Mouse (Mus musculus): ENCODE results near the gene Phf10. TPM values are rescaled to one million over a fixed set of nuclear protein-coding genes. Genes with fewer than 3 reads are reported as not detected.
"Not testable (repeated sequence)": the region's sequence is repeated elsewhere in the genome, so short reads cannot be mapped to it uniquely, and the experiment has no call there.

Phf10 gene
- polyA plus RNA-seq, 1 experiment from 2014 or later, result 31.3 TPM

DNA sequence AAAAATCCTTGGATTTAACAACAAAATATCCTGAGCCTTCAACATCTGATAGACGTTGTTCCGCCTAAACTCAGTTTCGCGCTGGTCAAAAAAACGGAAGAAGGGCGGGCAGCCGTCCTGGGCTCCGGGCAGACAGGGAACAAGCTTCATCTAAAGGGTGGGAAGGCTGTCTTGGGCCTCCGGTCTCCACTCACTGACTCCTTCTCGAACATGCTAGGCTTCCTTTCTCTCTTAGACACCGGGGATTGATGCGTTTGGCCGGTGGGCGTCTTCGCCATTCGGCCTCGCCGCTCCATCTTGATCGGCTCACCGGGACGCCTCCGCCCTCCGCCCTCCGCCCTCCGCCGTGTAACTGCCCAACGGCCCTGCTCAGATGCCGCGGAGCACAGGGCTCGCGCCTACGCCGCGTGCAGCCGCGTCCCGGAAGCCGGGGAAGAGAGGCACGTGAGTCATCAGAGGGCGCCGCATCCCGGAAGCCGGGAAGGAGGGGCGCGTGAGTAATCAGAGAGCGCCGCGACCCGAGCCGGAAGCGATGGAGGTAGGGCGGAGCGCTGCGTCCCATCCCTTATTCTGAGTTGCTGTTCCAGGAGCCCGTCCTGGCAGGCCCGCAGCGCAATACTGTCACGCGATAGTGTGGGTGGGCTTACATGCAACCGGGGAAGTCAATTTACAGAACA is 17.4 kb upstream of the Phf10 start, which contains the start of the genes 9030025P20Rik and Gm3417:
TSS of gene 9030025P20Rik (plus strand) at position 107 of the 677 bp plus-strand sequence.
TSS of gene Gm3417 (minus strand) at position 429 of the 677 bp plus-strand sequence.
- not testable (repeated sequence) for H3K27ac ChIP-seq (ENCODE audit: low read depth, low read length); H3K27me3 ChIP-seq (ENCODE audit: control insufficient read depth, insufficient read depth, low read length); H3K4me2 ChIP-seq; H3K36me3 ChIP-seq (ENCODE audit: control insufficient read depth, insufficient read depth, low read length); H3K4me1 ChIP-seq (ENCODE audit: control insufficient read depth, insufficient read depth, low read length); DNase-seq (ENCODE audit: low spot score, missing footprints); H3K9ac ChIP-seq (ENCODE audit: low read length); H3K9me3 ChIP-seq (ENCODE audit: control insufficient read depth, low read length); H3K4me3 ChIP-seq (ENCODE audit: low read depth, low read length)
- no CpG with 5 or more reads among the region's 60 CpGs for WGBS
- peak; percentile 97 for ATAC-seq (ENCODE audit: low FRiP score)

DNA sequence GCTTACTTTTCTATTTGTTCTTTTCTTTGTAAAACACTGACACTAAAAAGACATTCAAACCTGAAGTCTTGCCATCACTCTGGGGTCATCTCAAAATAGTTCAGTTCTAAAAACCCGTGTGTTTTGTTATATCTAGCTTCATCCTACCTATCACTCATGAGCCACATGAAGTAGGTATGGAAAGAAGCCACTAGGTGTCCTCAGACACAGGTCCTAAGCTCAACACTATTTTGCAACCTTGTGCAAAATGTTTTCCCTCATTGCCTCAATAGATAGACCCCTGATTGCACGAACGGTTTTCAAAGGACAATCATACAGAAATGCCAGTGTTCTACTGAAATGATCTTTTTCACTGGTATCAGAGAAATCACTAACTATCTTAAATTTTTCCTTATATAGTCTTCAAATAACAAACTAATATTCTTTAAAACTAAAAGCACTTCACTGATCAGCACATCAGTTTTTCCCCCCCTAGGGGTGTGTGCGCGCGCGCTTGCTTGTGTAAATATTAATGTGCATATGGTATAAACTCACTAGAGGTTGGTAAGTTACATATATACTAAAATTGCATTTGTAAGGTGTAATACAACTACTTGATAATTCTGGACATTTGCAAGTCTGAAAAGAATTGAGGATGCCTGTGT is 16.8 kb upstream of the Phf10 start:
- 5% methylated on average over 4 of the region's 7 CpGs for WGBS
- ATAC-seq (ENCODE audit: low FRiP score), result peak; percentile 19; the same call in 1 of the 2 replicates
- H3K4me2 ChIP-seq; H3K9ac ChIP-seq (ENCODE audit: low read length); H3K4me3 ChIP-seq (ENCODE audit: low read depth, low read length); H3K27ac ChIP-seq (ENCODE audit: low read depth, low read length); DNase-seq (ENCODE audit: low spot score, missing footprints); H3K9me3 ChIP-seq (ENCODE audit: control insufficient read depth, low read length); H3K4me1 ChIP-seq (ENCODE audit: control insufficient read depth, insufficient read depth, low read length); H3K36me3 ChIP-seq (ENCODE audit: control insufficient read depth, insufficient read depth, low read length); H3K27me3 ChIP-seq (ENCODE audit: control insufficient read depth, insufficient read depth, low read length): not testable (repeated sequence)

DNA sequence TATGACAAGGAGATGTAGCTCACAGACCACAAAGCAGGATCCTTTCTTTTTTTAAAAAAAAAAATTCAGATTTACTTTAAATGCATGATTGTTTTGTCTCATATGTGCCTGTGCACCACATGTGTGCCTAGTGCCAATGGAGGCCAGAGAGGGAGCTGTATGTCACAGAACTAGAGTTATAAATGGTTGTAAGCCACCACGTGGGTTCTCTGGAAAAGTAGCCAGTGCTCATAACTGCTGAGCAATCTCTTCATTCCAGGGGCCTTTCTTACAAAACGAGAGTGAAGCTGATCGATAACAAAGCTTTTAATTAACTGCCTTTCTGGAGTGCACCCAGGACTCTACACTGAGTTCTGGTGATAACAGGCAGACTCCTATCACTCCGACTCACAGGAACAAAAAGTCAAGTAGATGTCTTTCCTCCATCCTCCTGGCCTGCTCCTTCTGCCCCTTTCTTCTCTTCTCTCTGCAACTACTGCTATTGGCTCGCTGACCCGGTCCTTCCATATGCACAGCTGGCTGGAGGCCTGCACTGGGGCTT is 7.4 kb upstream of the Phf10 start:
- H3K4me1 ChIP-seq (ENCODE audit: control insufficient read depth, insufficient read depth, low read length); H3K36me3 ChIP-seq (ENCODE audit: control insufficient read depth, insufficient read depth, low read length); H3K9me3 ChIP-seq (ENCODE audit: control insufficient read depth, low read length); H3K4me2 ChIP-seq; H3K4me3 ChIP-seq (ENCODE audit: low read depth, low read length); H3K27ac ChIP-seq (ENCODE audit: low read depth, low read length); ATAC-seq (ENCODE audit: low FRiP score); H3K9ac ChIP-seq (ENCODE audit: low read length); H3K27me3 ChIP-seq (ENCODE audit: control insufficient read depth, insufficient read depth, low read length); DNase-seq (ENCODE audit: low spot score, missing footprints): not testable (repeated sequence)
- no CpG with 5 or more reads among the region's 6 CpGs for WGBS

DNA sequence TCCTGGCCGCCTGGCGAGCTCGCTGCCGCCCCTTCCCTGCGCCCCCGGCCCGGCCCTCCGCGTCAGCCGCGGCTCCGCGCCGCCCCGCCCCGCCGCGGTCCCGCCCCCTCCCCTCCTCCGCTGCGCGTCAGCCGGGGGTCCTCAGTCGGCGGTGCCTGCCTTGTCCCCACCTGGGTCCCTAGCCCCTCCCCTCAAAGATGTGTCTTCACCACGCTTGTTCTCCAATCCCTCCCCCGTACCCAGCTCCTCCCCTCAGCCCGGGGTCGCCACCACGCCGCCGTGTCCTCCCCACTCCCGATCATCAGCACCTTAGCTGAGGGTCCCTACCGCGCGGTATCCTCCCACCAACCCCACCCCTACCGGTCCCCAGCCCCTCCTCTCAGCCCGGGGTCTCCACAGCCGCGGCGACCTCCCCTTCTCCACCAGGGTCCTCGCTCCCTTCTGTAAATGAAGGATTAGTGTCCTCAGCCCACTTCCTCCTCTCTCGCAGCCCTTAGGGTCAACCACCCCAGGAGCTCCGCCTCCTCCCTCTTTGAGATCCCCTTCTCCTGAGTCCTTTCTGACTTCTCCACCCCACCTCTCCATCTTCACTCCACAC is 583 bp upstream of the Phf10 start:
- H3K27ac ChIP-seq (ENCODE audit: low read depth, low read length); H3K4me2 ChIP-seq; H3K4me1 ChIP-seq (ENCODE audit: control insufficient read depth, insufficient read depth, low read length); H3K27me3 ChIP-seq (ENCODE audit: control insufficient read depth, insufficient read depth, low read length); H3K4me3 ChIP-seq (ENCODE audit: low read depth, low read length); DNase-seq (ENCODE audit: low spot score, missing footprints); H3K9me3 ChIP-seq (ENCODE audit: control insufficient read depth, low read length); H3K9ac ChIP-seq (ENCODE audit: low read length); H3K36me3 ChIP-seq (ENCODE audit: control insufficient read depth, insufficient read depth, low read length): not testable (repeated sequence)
- no CpG with 5 or more reads among the region's 44 CpGs for WGBS
- ATAC-seq (ENCODE audit: low FRiP score), result peak; percentile 95

DNA sequence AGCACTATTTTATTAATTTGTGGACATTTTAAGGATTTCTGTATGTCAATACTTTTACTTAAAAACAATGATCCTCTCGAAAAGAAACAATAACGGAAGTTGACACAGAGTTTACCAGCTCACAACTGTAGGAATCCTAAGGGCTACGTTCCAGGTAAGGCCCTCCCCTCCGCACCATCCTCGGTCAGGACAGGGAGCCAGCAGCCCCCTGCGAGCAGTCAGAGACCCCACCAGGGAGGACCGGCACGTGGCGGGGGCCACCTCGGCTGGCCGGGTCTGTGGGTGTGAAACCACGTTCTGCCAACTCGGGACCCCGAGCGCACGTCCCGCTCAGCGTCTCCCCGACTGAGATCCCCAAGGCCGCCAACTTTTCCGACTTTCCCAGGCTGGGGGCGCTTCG is 553 bp downstream of the Phf10 start:
- peak; percentile 33 for ATAC-seq (ENCODE audit: low FRiP score)
- no peak overlapping the region for H3K27ac ChIP-seq (ENCODE audit: low read depth, low read length)
- WGBS, result under 1% methylated on average over 19 of the region's 23 CpGs

DNA sequence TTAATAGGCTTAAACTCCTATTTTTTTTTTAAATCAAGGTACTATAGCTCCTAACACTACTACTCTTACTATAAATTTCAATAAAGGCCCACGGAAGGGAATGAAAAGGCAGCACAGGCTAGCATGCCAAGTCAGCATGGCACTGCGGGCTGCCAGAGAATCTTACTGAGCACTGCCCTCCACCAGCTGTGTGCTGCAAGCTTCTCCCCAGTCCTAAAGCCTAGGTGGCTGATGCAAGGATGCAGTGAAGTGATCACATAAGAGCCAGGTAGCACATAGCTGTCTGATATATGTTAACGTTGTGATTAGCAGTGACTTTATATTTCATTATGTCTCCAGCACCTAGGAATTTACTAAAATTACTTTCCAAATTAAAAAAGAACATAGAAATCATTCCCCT is 1.1 kb downstream of the Phf10 start:
- H3K36me3 ChIP-seq (ENCODE audit: control insufficient read depth, insufficient read depth, low read length), result no peaks in the 10 kb centered on the region
- H3K27ac ChIP-seq (ENCODE audit: low read depth, low read length), result no peak overlapping the region
- DNase-seq (ENCODE audit: low spot score, missing footprints) (no peak), ATAC-seq (ENCODE audit: low FRiP score) (no peak)
- 0 out of 2 replicates have a peak overlapping the region, but pooled peaks have one; percentile 14 for H3K4me3 ChIP-seq (ENCODE audit: low read depth, low read length)
- H3K9me3 ChIP-seq (ENCODE audit: control insufficient read depth, low read length), result no peaks in the 10 kb centered on the region
- H3K27me3 ChIP-seq (ENCODE audit: control insufficient read depth, insufficient read depth, low read length), result no peaks in the 10 kb centered on the region
- 33% methylated on average over 3 of the region's 3 CpGs for WGBS
- peaks cover 3% of the 10 kb centered on the region for H3K4me1 ChIP-seq (ENCODE audit: control insufficient read depth, insufficient read depth, low read length)
- H3K9ac ChIP-seq (ENCODE audit: low read length), result peak overlapping the region; percentile 40; the same call in 1 of the 2 replicates
- peak overlapping the region; percentile 42 for H3K4me2 ChIP-seq

More for the DNA sequence above, 553 bp downstream of the Phf10 start:
- Histone ChIP-seq H3K27me3 (ENCODE audit: control insufficient read depth, insufficient read depth, low read length) (no peaks in the 10 kb centered on the region), H3K4me1 (ENCODE audit: control insufficient read depth, insufficient read depth, low read length) (peaks cover 3% of the 10 kb centered on the region), H3K36me3 (ENCODE audit: control insufficient read depth, insufficient read depth, low read length) (no peaks in the 10 kb centered on the region), H3K9me3 (ENCODE audit: control insufficient read depth, low read length) (no peaks in the 10 kb centered on the region), H3K4me2 (peak overlapping the region; percentile 66), H3K4me3 (ENCODE audit: low read depth, low read length) (peak overlapping the region; percentile 65), H3K9ac (ENCODE audit: low read length) (peak overlapping the region; percentile 74)
- DNase-seq (ENCODE audit: low spot score, missing footprints), result peak; percentile 87

DNA sequence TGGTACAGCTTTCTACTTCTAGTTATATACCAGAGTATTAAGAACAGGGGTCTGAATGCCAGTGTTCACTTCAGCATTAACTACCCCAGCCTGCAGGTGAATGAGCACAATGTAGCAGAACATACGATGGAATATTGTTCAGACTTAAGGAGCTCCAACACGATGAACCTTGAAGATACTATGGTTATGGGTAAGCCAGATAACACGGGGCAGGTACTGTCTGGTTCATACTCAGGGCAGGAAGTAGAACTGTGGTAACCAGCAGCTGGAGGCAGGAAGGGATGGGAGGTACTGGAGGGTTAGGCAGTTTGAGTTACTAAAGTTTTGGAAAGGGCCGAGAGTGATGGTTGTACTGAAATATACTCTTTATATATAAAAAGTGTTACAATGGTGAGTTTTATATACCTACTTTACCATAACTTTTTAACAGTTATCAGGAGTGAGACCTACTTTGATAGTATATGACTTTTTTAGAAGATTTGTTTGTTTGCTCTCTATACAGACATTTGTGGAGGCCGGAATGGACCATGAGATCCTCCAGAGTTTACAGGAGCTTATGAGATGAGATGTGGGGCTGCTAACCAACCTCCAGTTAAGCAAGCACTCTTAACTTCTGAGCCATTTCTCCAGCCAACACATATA is 2.3 kb downstream of the Phf10 start:
- H3K4me1 ChIP-seq (ENCODE audit: control insufficient read depth, insufficient read depth, low read length), result peaks cover 3% of the 10 kb centered on the region
- peaks cover 4% of the 10 kb centered on the region; the same call in 1 of the 2 replicates for H3K36me3 ChIP-seq (ENCODE audit: control insufficient read depth, insufficient read depth, low read length)
- no peaks in the 10 kb centered on the region for H3K27me3 ChIP-seq (ENCODE audit: control insufficient read depth, insufficient read depth, low read length)
- H3K9me3 ChIP-seq (ENCODE audit: control insufficient read depth, low read length), result no peaks in the 10 kb centered on the region
- no peak overlapping the region for H3K9ac ChIP-seq (ENCODE audit: low read length)
- no peak overlapping the region for H3K4me2 ChIP-seq
- no peak overlapping the region for H3K4me3 ChIP-seq (ENCODE audit: low read depth, low read length)
- DNase-seq (ENCODE audit: low spot score, missing footprints) (no peak), ATAC-seq (ENCODE audit: low FRiP score) (no peak)
- H3K27ac ChIP-seq (ENCODE audit: low read depth, low read length), result no peak overlapping the region
- WGBS, result 90% methylated on average over 5 of the region's 5 CpGs

DNA sequence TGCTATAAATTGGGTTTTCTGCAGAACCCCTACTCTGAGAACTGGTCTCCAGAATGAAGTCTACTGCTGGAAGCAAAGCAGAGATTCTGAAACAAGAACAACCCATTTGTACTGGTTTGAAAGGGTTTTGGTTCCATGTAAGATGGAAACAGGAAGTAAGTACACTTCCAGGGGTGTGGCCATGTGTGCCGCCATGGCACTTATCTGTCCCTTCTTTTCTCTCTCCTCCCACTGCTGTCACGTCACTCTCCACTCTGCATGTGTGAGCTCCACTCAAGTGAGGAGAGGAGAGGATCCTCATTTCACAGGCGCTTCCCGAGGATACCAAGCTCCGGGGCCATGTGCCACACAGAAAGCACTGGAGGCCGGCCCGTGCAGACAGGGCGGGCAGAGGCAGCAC is 7.6 kb downstream of the Phf10 start:
- Histone ChIP-seq H3K27ac (ENCODE audit: low read depth, low read length) (no peak overlapping the region), H3K4me1 (ENCODE audit: control insufficient read depth, insufficient read depth, low read length) (no peaks in the 10 kb centered on the region), H3K4me2 (no peak overlapping the region), H3K9me3 (ENCODE audit: control insufficient read depth, low read length) (no peaks in the 10 kb centered on the region), H3K4me3 (ENCODE audit: low read depth, low read length) (no peak overlapping the region), H3K9ac (ENCODE audit: low read length) (no peak overlapping the region), H3K36me3 (ENCODE audit: control insufficient read depth, insufficient read depth, low read length) (peaks cover 10% of the 10 kb centered on the region), H3K27me3 (ENCODE audit: control insufficient read depth, insufficient read depth, low read length) (no peaks in the 10 kb centered on the region)
- ATAC-seq (ENCODE audit: low FRiP score) (no peak), DNase-seq (ENCODE audit: low spot score, missing footprints) (no peak)
- WGBS, result 92% methylated on average over 8 of the region's 8 CpGs

Data from midbrain, embryonic 11.5 days (tissue).